Mouse (Mus musculus): ENCODE measurements around the gene Shb. TPM values are rescaled to one million over a fixed set of nuclear protein-coding genes. Genes with fewer than 3 reads are reported as not detected.

The Shb gene
- polyA plus RNA-seq, 1 experiment: 23.4 TPM

- no peak for DNase-seq (ENCODE audit: low read depth)
Measured at GRCm38 (mm10) chr4:45482271-45482670, 50.0 kb downstream of the Shb start.

GRCm38 (mm10) chr4:45481431-45481830 lies 50.8 kb downstream of the Shb start:
- no peak for DNase-seq (ENCODE audit: low read depth)

GRCm38 (mm10) chr4:45480595-45480994 lies 51.7 kb downstream of the Shb start:
- no peak for DNase-seq (ENCODE audit: low read depth)

- DNase-seq (ENCODE audit: low read depth): no peak
Measured at GRCm38 (mm10) chr4:45479433-45479832, 52.8 kb downstream of the Shb start.

GRCm38 (mm10) chr4:45478178-45478577 lies 54.1 kb downstream of the Shb start:
- no peak for DNase-seq (ENCODE audit: low read depth)

GRCm38 (mm10) chr4:45477047-45477446 lies 55.2 kb downstream of the Shb start:
- DNase-seq (ENCODE audit: low read depth): no peak

GRCm38 (mm10) chr4:45474832-45475231 lies 57.4 kb downstream of the Shb start:
- DNase-seq (ENCODE audit: low read depth): no peak

- no peak for DNase-seq (ENCODE audit: low read depth)
Measured at GRCm38 (mm10) chr4:45474131-45474530, 58.1 kb downstream of the Shb start.

- DNase-seq (ENCODE audit: low read depth): no peak
Measured at GRCm38 (mm10) chr4:45473129-45473528, 59.1 kb downstream of the Shb start.

- no peak for DNase-seq (ENCODE audit: low read depth)
Measured at GRCm38 (mm10) chr4:45472706-45473105, 59.6 kb downstream of the Shb start.

GRCm38 (mm10) chr4:45471654-45472556 lies 60.4 kb downstream of the Shb start:
- DNase-seq (ENCODE audit: low read depth): no peak

GRCm38 (mm10) chr4:45469057-45469456 lies 63.2 kb downstream of the Shb start:
- DNase-seq (ENCODE audit: low read depth): no peak

GRCm38 (mm10) chr4:45468507-45468906 lies 63.8 kb downstream of the Shb start:
- DNase-seq (ENCODE audit: low read depth): no peak

GRCm38 (mm10) chr4:45467115-45467912 lies 65.0 kb downstream of the Shb start:
- DNase-seq (ENCODE audit: low read depth): no peak

GRCm38 (mm10) chr4:45464941-45465340 lies 67.3 kb downstream of the Shb start:
- no peak for DNase-seq (ENCODE audit: low read depth)

- DNase-seq (ENCODE audit: low read depth): no peak
Measured at GRCm38 (mm10) chr4:45464528-45464927, 67.7 kb downstream of the Shb start.

- no peak for DNase-seq (ENCODE audit: low read depth)
Measured at GRCm38 (mm10) chr4:45464123-45464522, 68.1 kb downstream of the Shb start.

GRCm38 (mm10) chr4:45462628-45463027 lies 69.6 kb downstream of the Shb start:
- DNase-seq (ENCODE audit: low read depth): no peak

- no peak for DNase-seq (ENCODE audit: low read depth)
Measured at GRCm38 (mm10) chr4:45461661-45462060, 70.6 kb downstream of the Shb start.

- DNase-seq (ENCODE audit: low read depth): no peak
Measured at GRCm38 (mm10) chr4:45459375-45459774, 72.9 kb downstream of the Shb start.

GRCm38 (mm10) chr4:45457543-45457942 lies 74.7 kb downstream of the Shb start:
- no peak for DNase-seq (ENCODE audit: low read depth)

GRCm38 (mm10) chr4:45455001-45455400 lies 77.3 kb downstream of the Shb start:
- DNase-seq (ENCODE audit: low read depth): no peak
